ENCODE assay signal across 15 mouse cellular contexts in genomic region chr4:117360713-117361557, GRCm38 (mm10).
DNase-seq lines count a peak whose midpoint lies in the region; ATAC-seq and TF ChIP-seq lines count a peak whose summit lies in the region.
"Had no signal": no experiment of that assay in that cellular context is flagged by ENCODE, and none has a peak within 500 bp of the region (broad histone marks: within the 10 kb centered on the region; RNA-seq: fewer than 3 reads in every experiment).

No protein-coding gene starts in this region.

- ATAC-seq in lung, embryonic 14.5 days (ENCODE audit: insufficient read depth): no peak
- ATAC-seq in forebrain, postnatal 0 days: peak; percentile 14; the same call in 1 of the 2 replicates
- no peak for ATAC-seq in neural tube, embryonic 11.5 days (ENCODE audit: insufficient read depth, low FRiP score, low TSS enrichment)
- ATAC-seq: intestine, embryonic 15.5 days had no signal

- no peak overlapping the region for H3K27ac ChIP-seq in lung, embryonic 14.5 days (ENCODE audit: low read depth)
- H3K27ac ChIP-seq in forebrain, postnatal 0 days (ENCODE audit: low read depth, low read length): no peak overlapping the region
- H3K27ac ChIP-seq in neural tube, embryonic 11.5 days (ENCODE audit: low read depth, low read length): peak overlapping the region; percentile 27; the same call in 1 of the 2 replicates
- H3K27ac ChIP-seq: embryonic facial prominence, embryonic 12.5 days; intestine, embryonic 15.5 days; limb, embryonic 12.5 days; lung, embryonic 15.5 days had no signal

- no peak overlapping the region for H3K4me3 ChIP-seq in lung, embryonic 14.5 days (ENCODE audit: low read depth, low read length)
- H3K4me3 ChIP-seq in forebrain, postnatal 0 days (ENCODE audit: low read depth, low read length): no peak overlapping the region
- H3K4me3 ChIP-seq in neural tube, embryonic 11.5 days (ENCODE audit: low read depth, low read length): no peak overlapping the region
- H3K4me3 ChIP-seq: embryonic facial prominence, embryonic 12.5 days; intestine, embryonic 15.5 days; limb, embryonic 12.5 days; lung, embryonic 15.5 days; myocyte had no signal

- no peaks in the 10 kb centered on the region for H3K36me3 ChIP-seq in lung, embryonic 14.5 days (ENCODE audit: insufficient read depth)
- no peaks in the 10 kb centered on the region for H3K36me3 ChIP-seq in forebrain, postnatal 0 days (ENCODE audit: insufficient read depth)
- H3K36me3 ChIP-seq in neural tube, embryonic 11.5 days (ENCODE audit: control insufficient read depth, insufficient read depth, low read length): no peaks in the 10 kb centered on the region
- H3K36me3 ChIP-seq: embryonic facial prominence, embryonic 12.5 days; intestine, embryonic 15.5 days; limb, embryonic 12.5 days; lung, embryonic 15.5 days had no signal

- WGBS in lung, embryonic 14.5 days: 48% methylated on average over 16 of the region's 16 CpGs
- WGBS in forebrain, postnatal 0 days: 26% methylated on average over 16 of the region's 16 CpGs
- 48% methylated on average over 16 of the region's 16 CpGs for WGBS in neural tube, embryonic 11.5 days

- H3K4me2 ChIP-seq in lung, embryonic 14.5 days: no peak overlapping the region
- no peak overlapping the region for H3K4me2 ChIP-seq in forebrain, postnatal 0 days (ENCODE audit: low read depth)
- H3K4me2 ChIP-seq in neural tube, embryonic 11.5 days (ENCODE audit: low read depth): no peak overlapping the region
- H3K4me2 ChIP-seq: embryonic facial prominence, embryonic 12.5 days; intestine, embryonic 15.5 days; limb, embryonic 12.5 days; lung, embryonic 15.5 days had no signal

- no peak overlapping the region for H3K9ac ChIP-seq in lung, embryonic 14.5 days
- no peak overlapping the region for H3K9ac ChIP-seq in forebrain, postnatal 0 days
- no peak overlapping the region for H3K9ac ChIP-seq in neural tube, embryonic 11.5 days (ENCODE audit: low read length)
- H3K9ac ChIP-seq: embryonic facial prominence, embryonic 12.5 days; intestine, embryonic 15.5 days; limb, embryonic 12.5 days; lung, embryonic 15.5 days had no signal

- no peaks in the 10 kb centered on the region for H3K9me3 ChIP-seq in lung, embryonic 14.5 days (ENCODE audit: low read depth, low read length)
- no peaks in the 10 kb centered on the region for H3K9me3 ChIP-seq in forebrain, postnatal 0 days (ENCODE audit: low read length)
- H3K9me3 ChIP-seq in neural tube, embryonic 11.5 days (ENCODE audit: control insufficient read depth, low read length): no peaks in the 10 kb centered on the region
- H3K9me3 ChIP-seq: embryonic facial prominence, embryonic 12.5 days; intestine, embryonic 15.5 days; limb, embryonic 12.5 days; lung, embryonic 15.5 days had no signal

- no peak for TF ChIP-seq CTCF in lung, embryonic 14.5 days (IDR thresholded peaks at IDR 0.05; ENCODE audit: low read depth)
- no peak for TF ChIP-seq CTCF in forebrain, postnatal 0 days (IDR thresholded peaks at IDR 0.05; ENCODE audit: low read depth)

- no peaks in the 10 kb centered on the region for H3K4me1 ChIP-seq in lung, embryonic 14.5 days (ENCODE audit: insufficient read depth)
- H3K4me1 ChIP-seq in forebrain, postnatal 0 days (ENCODE audit: insufficient read depth): no peaks in the 10 kb centered on the region
- peaks cover 18% of the 10 kb centered on the region for H3K4me1 ChIP-seq in neural tube, embryonic 11.5 days (ENCODE audit: control insufficient read depth, insufficient read depth, low read length)

- DNase-seq in adrenal gland, postnatal 14 days: peak; percentile 31
- no peak for DNase-seq in adrenal gland, postnatal 4 days (ENCODE audit: low spot score in 2 of 2)
- peak; percentile 65 for DNase-seq in lung, embryonic 14.5 days
- no peak for DNase-seq in lung, postnatal 36 days
- DNase-seq in forebrain, postnatal 0 days: no peak
- DNase-seq in neural tube, embryonic 11.5 days (ENCODE audit: low spot score): no peak
- DNase-seq in left cerebral cortex, adult 18-20 months (ENCODE audit: low spot score in 2 of 2): no peak
- DNase-seq in right cerebral cortex, postnatal 14 days: no peak
- DNase-seq: adrenal gland, postnatal 25 days; cerebellum, adult 18-20 months had no signal

- H3K27me3 ChIP-seq in lung, embryonic 14.5 days (ENCODE audit: insufficient read depth, low read length): no peaks in the 10 kb centered on the region
- no peaks in the 10 kb centered on the region; the same call in 1 of the 2 replicates for H3K27me3 ChIP-seq in forebrain, postnatal 0 days (ENCODE audit: insufficient read depth, low read length)
- H3K27me3 ChIP-seq in neural tube, embryonic 11.5 days (ENCODE audit: control insufficient read depth, insufficient read depth, low read length): peaks cover 44% of the 10 kb centered on the region
- H3K27me3 ChIP-seq: intestine, embryonic 15.5 days; lung, embryonic 15.5 days had no signal

Comparison
In these comparisons a context has a peak if more than half of its experiments do, and no peak if none do; other contexts are left out.
1. DNase-seq: peak in adrenal gland, postnatal 14 days (single experiment) and lung, embryonic 14.5 days (single experiment); none in adrenal gland, postnatal 4 days (0 of 2), lung, postnatal 36 days (single experiment), forebrain, postnatal 0 days (single experiment), neural tube, embryonic 11.5 days (single experiment), left cerebral cortex, adult 18-20 months (0 of 2) and right cerebral cortex, postnatal 14 days (single experiment).